Mouse (Mus musculus): ENCODE data around the gene Bbs9. TPM values are rescaled to one million over a fixed set of nuclear protein-coding genes. Genes with fewer than 3 reads are reported as not detected.
A peak's percentile ranks its signal among the peaks of the same experiment; 100 is the strongest.

Gene Bbs9
- polyA plus RNA-seq, 1 experiment from 2014 or later = 15.9 TPM

- Histone ChIP-seq H3K4me1 (0 out of 2 replicates have a peak, but pooled peaks cover 3% of the 10 kb centered on the region), H3K27me3 (peaks cover 14% of the 10 kb centered on the region; the same call in 1 of the 2 replicates), H3K4me3 (no peak overlapping the region), H3K9ac (no peak overlapping the region), H3K9me3 (0 out of 2 replicates have a peak, but pooled peaks cover 3% of the 10 kb centered on the region), H3K36me3 (no peaks in the 10 kb centered on the region; the same call in 1 of the 2 replicates), H3K27ac (no peak overlapping the region), H3K4me2 (replicated peaks) (no peak overlapping the region)
- no peak for ATAC-seq (ENCODE audit: low FRiP score, low read depth)
- 83% methylated on average over 6 of the region's 6 CpGs for WGBS
These were observed 137.8 kb downstream of the Bbs9 start for GRCm38 (mm10) chr9:22613271-22613824.

GRCm38 (mm10) chr9:22619245-22619644 is 143.7 kb downstream of the Bbs9 start:
- Histone ChIP-seq H3K36me3 (no peaks in the 10 kb centered on the region), H3K9ac (no peak overlapping the region), H3K9me3 (0 out of 2 replicates have a peak, but pooled peaks cover 3% of the 10 kb centered on the region), H3K4me1 (no peaks in the 10 kb centered on the region), H3K4me3 (no peak overlapping the region), H3K27ac (no peak overlapping the region), H3K27me3 (0 out of 2 replicates have a peak, but pooled peaks cover 3% of the 10 kb centered on the region), H3K4me2 (replicated peaks) (no peak overlapping the region)
- WGBS = 92% methylated on average over 1 of the region's 1 CpGs
- no peak for ATAC-seq (ENCODE audit: low FRiP score, low read depth)

DNA sequence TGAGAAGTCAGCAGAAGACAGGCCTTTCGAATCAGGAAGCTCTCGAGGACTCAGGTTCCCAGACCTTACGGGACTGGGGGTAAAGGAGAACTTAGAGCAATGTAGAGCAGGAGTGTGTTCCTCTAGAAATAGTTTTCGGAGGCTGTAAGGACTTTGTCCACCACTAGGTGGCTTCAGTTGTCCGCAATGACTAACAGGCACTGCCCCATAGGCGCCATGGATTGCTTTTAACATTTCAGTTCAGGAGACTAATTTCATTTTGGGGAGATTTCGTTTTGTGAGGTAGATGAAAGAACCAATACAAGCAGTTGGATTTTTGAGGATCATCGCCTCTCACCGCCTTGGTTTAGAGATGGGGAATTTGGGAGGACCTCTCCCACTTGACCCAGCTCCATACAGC is 149.5 kb downstream of the Bbs9 start:
- 53% methylated on average over 9 of the region's 9 CpGs for WGBS
- no peaks in the 10 kb centered on the region for H3K27me3 ChIP-seq

DNA sequence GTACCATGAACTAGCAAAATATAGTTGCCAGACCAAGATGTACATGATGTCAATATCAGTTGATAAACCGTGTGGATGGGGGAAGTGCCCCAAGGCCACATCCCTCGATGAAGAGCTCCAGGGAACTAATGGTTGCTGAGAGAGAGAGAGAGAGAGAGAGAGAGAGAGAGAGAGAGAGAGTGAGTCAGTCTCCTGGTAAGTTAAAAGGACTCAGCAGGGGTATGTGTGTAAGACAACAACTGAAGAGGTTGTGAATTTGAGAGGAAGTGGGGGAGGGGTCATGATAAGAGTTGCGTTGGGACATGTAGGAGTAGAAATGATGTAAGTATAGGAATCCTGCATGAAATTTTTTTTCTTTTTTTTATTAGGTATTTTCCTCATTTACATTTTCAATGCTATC is 150.5 kb downstream of the Bbs9 start:
- Histone ChIP-seq H3K9me3 (no peaks in the 10 kb centered on the region), H3K9ac (no peak overlapping the region), H3K4me3 (no peak overlapping the region), H3K27me3 (no peaks in the 10 kb centered on the region), H3K27ac (no peak overlapping the region), H3K36me3 (no peaks in the 10 kb centered on the region), H3K4me1 (peaks cover 12% of the 10 kb centered on the region; the same call in 1 of the 2 replicates), H3K4me2 (replicated peaks) (no peak overlapping the region)
- ATAC-seq (ENCODE audit: low FRiP score, low read depth) = no peak
- 89% methylated on average over 3 of the region's 3 CpGs for WGBS

More for the DNA sequence above, 149.5 kb downstream of the Bbs9 start:
- Histone ChIP-seq H3K36me3 (no peaks in the 10 kb centered on the region), H3K9me3 (no peaks in the 10 kb centered on the region), H3K27ac (no peak overlapping the region), H3K9ac (no peak overlapping the region), H3K4me2 (replicated peaks) (no peak overlapping the region), H3K4me3 (no peak overlapping the region), H3K4me1 (peaks cover 12% of the 10 kb centered on the region; the same call in 1 of the 2 replicates)
- no peak for ATAC-seq (ENCODE audit: low FRiP score, low read depth)

DNA sequence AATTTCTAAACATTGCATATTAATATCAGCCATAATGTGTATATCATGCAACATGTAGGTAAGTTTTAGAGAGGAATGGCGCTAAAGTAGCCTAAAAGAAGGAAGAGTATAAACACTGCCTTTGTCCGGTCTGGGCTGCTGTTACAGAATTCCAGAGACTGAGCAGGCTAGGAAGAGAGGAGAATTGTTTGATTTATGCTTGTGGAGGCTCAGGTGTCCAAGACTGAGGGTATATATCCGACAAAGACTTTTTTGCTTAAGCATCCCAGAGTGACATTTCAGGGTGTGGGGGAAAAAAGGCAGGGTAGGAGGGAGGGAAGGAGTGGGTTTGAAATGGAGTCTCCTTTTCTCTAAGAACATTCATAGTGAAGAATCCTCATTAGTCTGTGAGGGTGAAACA is 152.4 kb downstream of the Bbs9 start:
- H3K4me2 ChIP-seq (replicated peaks) = no peak overlapping the region
- no peaks in the 10 kb centered on the region for H3K27me3 ChIP-seq
- H3K4me1 ChIP-seq = peaks cover 14% of the 10 kb centered on the region; the same call in 1 of the 2 replicates
- no peaks in the 10 kb centered on the region for H3K9me3 ChIP-seq
- ATAC-seq (ENCODE audit: low FRiP score, low read depth) = no peak
- no peak overlapping the region for H3K9ac ChIP-seq
- no peak overlapping the region for H3K27ac ChIP-seq
- WGBS = 73% methylated on average over 3 of the region's 3 CpGs
- no peak overlapping the region for H3K4me3 ChIP-seq
- H3K36me3 ChIP-seq = no peaks in the 10 kb centered on the region

DNA sequence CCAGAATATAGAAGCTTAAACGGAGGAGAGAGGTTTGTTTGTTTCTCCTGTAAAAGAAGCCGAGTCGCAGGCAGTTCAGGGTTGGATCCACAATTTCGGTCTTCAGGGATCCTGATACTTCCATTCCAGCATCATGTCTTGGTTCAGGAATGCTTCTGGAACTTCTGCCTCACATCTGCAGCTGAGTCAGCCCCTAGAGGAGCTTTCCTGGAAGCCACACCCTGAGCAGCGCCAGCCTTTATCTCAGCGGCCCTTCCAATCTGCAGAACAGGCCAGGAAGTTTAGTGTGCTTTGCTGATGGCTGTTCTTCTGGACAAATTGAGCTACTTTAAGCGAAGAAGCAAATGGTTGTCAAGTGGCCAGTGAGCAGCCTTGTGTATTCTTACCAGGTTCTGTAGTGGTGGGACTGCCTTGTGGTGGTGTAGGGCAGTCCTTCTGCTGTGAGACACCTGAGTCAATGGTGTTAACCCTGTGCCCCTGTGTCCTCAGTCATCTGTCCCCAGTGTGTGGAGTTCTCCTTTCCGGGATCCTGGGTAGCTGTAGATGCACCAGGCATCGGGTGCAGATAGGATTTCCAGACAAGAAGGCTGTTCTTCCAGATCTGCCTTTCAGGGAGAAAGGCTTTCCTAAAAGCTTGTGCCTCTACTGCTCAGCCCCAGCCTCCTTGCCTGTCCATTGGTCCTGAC is 157.4 kb downstream of the Bbs9 start:
- whole genome bisulfite sequencing = 88% methylated on average over 9 of the region's 9 CpGs
- no peaks in the 10 kb centered on the region for H3K9me3 ChIP-seq
- H3K4me3 ChIP-seq = no peak overlapping the region
- H3K9ac ChIP-seq = no peak overlapping the region
- H3K27me3 ChIP-seq = no peaks in the 10 kb centered on the region
- no peak overlapping the region for H3K27ac ChIP-seq
- no peak overlapping the region for H3K4me2 ChIP-seq (replicated peaks)
- H3K36me3 ChIP-seq = no peaks in the 10 kb centered on the region
- peaks cover 16% of the 10 kb centered on the region; the same call in 1 of the 2 replicates for H3K4me1 ChIP-seq
- ATAC-seq (ENCODE audit: low FRiP score, low read depth) = no peak

GRCm38 (mm10) chr9:22638502-22638901 is 163.0 kb downstream of the Bbs9 start:
- peaks cover 17% of the 10 kb centered on the region for H3K4me1 ChIP-seq
- no peak overlapping the region for H3K9ac ChIP-seq
- no peak overlapping the region for H3K4me3 ChIP-seq
- WGBS = 87% methylated on average over 5 of the region's 5 CpGs
- H3K4me2 ChIP-seq (replicated peaks) = no peak overlapping the region
- H3K27ac ChIP-seq = no peak overlapping the region
- no peak for ATAC-seq (ENCODE audit: low FRiP score, low read depth)
- no peaks in the 10 kb centered on the region for H3K27me3 ChIP-seq
- H3K9me3 ChIP-seq = no peaks in the 10 kb centered on the region
- H3K36me3 ChIP-seq = no peaks in the 10 kb centered on the region

DNA sequence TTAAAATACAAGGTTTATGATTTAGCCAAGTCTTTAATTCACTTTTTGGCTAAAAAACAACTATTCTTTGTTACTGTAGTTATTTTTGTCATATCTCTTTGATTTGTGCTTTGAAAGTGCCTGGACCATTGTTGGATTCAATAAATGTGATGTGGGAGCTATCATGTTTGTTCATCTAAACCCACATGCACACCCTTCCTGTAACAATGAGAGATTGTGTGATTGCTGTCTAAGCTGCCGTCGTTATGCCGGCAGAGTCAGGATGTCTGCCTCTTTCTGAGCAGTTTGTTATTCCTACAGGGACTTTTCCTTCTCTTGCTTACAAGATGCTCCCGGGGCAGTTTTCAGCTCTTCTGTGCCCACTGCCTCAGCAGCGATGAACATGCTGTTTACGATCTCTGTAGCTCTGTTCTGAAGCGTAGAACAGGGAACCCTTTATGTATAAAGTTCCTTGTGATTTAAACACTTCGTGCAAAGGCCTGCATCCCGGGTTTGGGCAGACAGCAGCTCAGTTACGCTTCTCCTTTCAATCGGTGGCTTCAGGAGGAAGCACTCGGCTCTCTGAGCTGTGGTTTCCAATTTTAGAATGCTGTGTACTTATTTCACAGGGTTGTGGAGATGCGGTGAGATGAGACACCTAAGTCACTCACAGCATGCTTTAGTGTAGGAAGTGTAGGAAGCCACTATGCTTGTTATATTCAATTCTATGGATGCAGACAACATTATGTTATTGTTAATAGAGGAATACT is 165.3 kb downstream of the Bbs9 start:
- no peaks in the 10 kb centered on the region for H3K27me3 ChIP-seq
- H3K4me2 ChIP-seq (replicated peaks) = no peak overlapping the region
- H3K4me3 ChIP-seq = no peak overlapping the region
- H3K36me3 ChIP-seq = no peaks in the 10 kb centered on the region
- no peak for ATAC-seq (ENCODE audit: low FRiP score, low read depth)
- H3K9ac ChIP-seq = no peak overlapping the region
- H3K27ac ChIP-seq = peak overlapping the region; percentile 53
- 42% methylated on average over 13 of the region's 13 CpGs for WGBS
- peaks cover 17% of the 10 kb centered on the region for H3K4me1 ChIP-seq
- no peaks in the 10 kb centered on the region for H3K9me3 ChIP-seq

- H3K9ac ChIP-seq = no peak overlapping the region
- 85% methylated on average over 6 of the region's 6 CpGs for WGBS
- ATAC-seq (ENCODE audit: low FRiP score, low read depth) = no peak
- peaks cover 4% of the 10 kb centered on the region for H3K4me1 ChIP-seq
- no peak overlapping the region for H3K4me3 ChIP-seq
- no peak overlapping the region for H3K27ac ChIP-seq
- H3K9me3 ChIP-seq = no peaks in the 10 kb centered on the region
- H3K27me3 ChIP-seq = no peaks in the 10 kb centered on the region
- no peak overlapping the region for H3K4me2 ChIP-seq (replicated peaks)
- H3K36me3 ChIP-seq = no peaks in the 10 kb centered on the region
These were observed 170.4 kb downstream of the Bbs9 start for GRCm38 (mm10) chr9:22645844-22646390.

GRCm38 (mm10) chr9:22646461-22646860 is 170.9 kb downstream of the Bbs9 start:
- Histone ChIP-seq H3K27me3 (no peaks in the 10 kb centered on the region), H3K27ac (no peak overlapping the region), H3K36me3 (no peaks in the 10 kb centered on the region), H3K4me3 (no peak overlapping the region), H3K4me2 (replicated peaks) (no peak overlapping the region), H3K9me3 (no peaks in the 10 kb centered on the region), H3K9ac (no peak overlapping the region), H3K4me1 (no peaks in the 10 kb centered on the region)
- WGBS = 93% methylated on average over 3 of the region's 3 CpGs
- ATAC-seq (ENCODE audit: low FRiP score, low read depth) = no peak

GRCm38 (mm10) chr9:22648163-22648562 is 172.6 kb downstream of the Bbs9 start:
- no peaks in the 10 kb centered on the region for H3K36me3 ChIP-seq
- no peak overlapping the region for H3K4me2 ChIP-seq (replicated peaks)
- no peaks in the 10 kb centered on the region for H3K4me1 ChIP-seq
- no peaks in the 10 kb centered on the region for H3K27me3 ChIP-seq
- WGBS = 97% methylated on average over 3 of the region's 3 CpGs
- no peak overlapping the region for H3K9ac ChIP-seq
- H3K27ac ChIP-seq = no peak overlapping the region
- H3K9me3 ChIP-seq = no peaks in the 10 kb centered on the region
- no peak overlapping the region for H3K4me3 ChIP-seq
- no peak for ATAC-seq (ENCODE audit: low FRiP score, low read depth)

DNA sequence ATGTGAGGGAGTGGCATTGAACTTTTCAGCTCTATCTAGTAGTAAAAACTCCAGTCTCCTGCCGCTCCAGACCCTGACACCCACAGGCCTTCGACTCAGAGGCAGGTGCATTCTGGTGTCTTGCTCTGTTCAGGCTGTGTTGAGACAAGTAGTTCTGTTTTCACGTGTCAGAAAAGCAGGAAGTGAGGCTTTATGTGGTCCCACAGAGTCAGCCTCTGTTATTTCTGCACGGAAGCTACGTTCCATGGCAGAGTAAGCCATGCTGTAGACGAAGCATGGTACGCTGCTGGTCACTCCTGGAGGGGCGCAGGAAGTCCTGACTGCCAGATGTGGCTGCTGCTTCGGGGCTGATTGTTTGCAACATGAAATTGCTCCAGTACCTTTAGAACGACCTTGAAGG is 174.1 kb downstream of the Bbs9 start:
- Histone ChIP-seq H3K27me3 (no peaks in the 10 kb centered on the region), H3K9me3 (no peaks in the 10 kb centered on the region), H3K4me1 (no peaks in the 10 kb centered on the region; the same call in 1 of the 2 replicates), H3K27ac (no peak overlapping the region), H3K36me3 (no peaks in the 10 kb centered on the region), H3K4me2 (replicated peaks) (no peak overlapping the region), H3K4me3 (no peak overlapping the region), H3K9ac (no peak overlapping the region)
- ATAC-seq (ENCODE audit: low FRiP score, low read depth) = no peak
- WGBS = 67% methylated on average over 10 of the region's 10 CpGs

All from limb, embryonic 13.5 days (tissue).